Mouse (Mus musculus): Measurements from ENCODE around the gene Gprc5c.

Gene Gprc5c

GRCm38 (mm10) chr11:114914978-114915377, 64.0 kb downstream of the Gprc5c start:
- no peak for DNase-seq

GRCm38 (mm10) chr11:114917120-114917519, 66.2 kb downstream of the Gprc5c start:
- no peak for DNase-seq

Measured in cerebellum, postnatal 14 days (tissue).